Mouse (Mus musculus) neural tube, embryonic 12.5 days (tissue): Measurements from ENCODE around the gene Map6. TPM values are rescaled to one million over a fixed set of nuclear protein-coding genes. Genes with fewer than 3 reads are reported as not detected.
A peak's percentile ranks its signal among the peaks of the same experiment; 100 is the strongest.

ENCODE experiments used
- ATAC-seq: fragments of 200-750 bp; cut with Nextera tagmentation; 2 replicates; pipeline ENCODE4 v1.8.0; 2017; ENCODE audit warnings: low read depth, mild to moderate bottlenecking, moderate TSS enrichment, moderate library complexity; ENCODE audit not compliant: low FRiP score
- H3K27ac ChIP-seq: fragments of 300-500 bp; sonication (generic); 2 replicates; pipeline ENCODE4 v1.5.1; 2016
- H3K27me3 ChIP-seq: fragments of 300-500 bp; sonication (generic); replicated peaks from 2 replicates; pipeline ENCODE4 v1.6.1; 2016; ENCODE audit warnings: mild to moderate bottlenecking
- H3K36me3 ChIP-seq: fragments of 300-500 bp; sonication (generic); 2 replicates; pipeline ENCODE4 v1.6.1; 2016; ENCODE audit warnings: mild to moderate bottlenecking
- H3K4me1 ChIP-seq: fragments of 300-500 bp; sonication (generic); 2 replicates; pipeline ENCODE4 v1.6.1; 2016
- H3K4me2 ChIP-seq: fragments of 300-500 bp; sonication (generic); replicated peaks from 2 replicates; pipeline ENCODE4 v1.6.1; 2016; ENCODE audit warnings: mild to moderate bottlenecking
- H3K4me3 ChIP-seq: fragments of 300-500 bp; sonication (generic); 2 replicates; pipeline ENCODE4 v1.5.1; 2016
- H3K9ac ChIP-seq: fragments of 300-500 bp; sonication (generic); 2 replicates; pipeline ENCODE4 v1.6.1; 2016; ENCODE audit warnings: mild to moderate bottlenecking
- H3K9me3 ChIP-seq: fragments of 300-500 bp; sonication (generic); 2 replicates; pipeline ENCODE4 v1.6.1; 2016; ENCODE audit warnings: mild to moderate bottlenecking
- WGBS: fragments of 180-500 bp; shearing (Covaris S2); methylation state at CpG from one replicate; pipeline ENCODE4 v1.1.7; 2016; 5-methylcytosine and 5-hydroxymethylcytosine counted together
- polyA plus RNA-seq: library from polyadenylated mRNA; unstranded; fragments of >200 nt; fragmentation: Nextera tagmentation; extraction: Ambion mirVana; gene quantifications from 2 replicates; pipeline ENCODE4 v1.2.1, GENCODE M21; 2016

Gene Map6
- polyA plus RNA-seq, 1 experiment from 2014 or later = 96.9 TPM

GRCm38 (mm10) chr7:99268506-99268900 lies 1.3 kb downstream of the Map6 start:
- Histone ChIP-seq H3K9ac (peak overlapping the region; percentile 83), H3K4me1 (peaks cover 48% of the 10 kb centered on the region), H3K9me3 (no peaks in the 10 kb centered on the region), H3K27ac (peak overlapping the region; percentile 94), H3K36me3 (no peaks in the 10 kb centered on the region), H3K27me3 (peaks cover 13% of the 10 kb centered on the region; the same call in 1 of the 2 replicates), H3K4me2 (peak overlapping the region; percentile 93), H3K4me3 (peak overlapping the region; percentile 82)
- under 1% methylated on average over 29 of the region's 29 CpGs for WGBS
- peak; percentile 34 for ATAC-seq

GRCm38 (mm10) chr7:99268951-99269945 lies 2.0 kb downstream of the Map6 start:
- WGBS = 6% methylated on average over 42 of the region's 42 CpGs
- ATAC-seq = peak; percentile 5; the same call in 1 of the 2 replicates
- peak overlapping the region; percentile 93 for H3K4me2 ChIP-seq
- peak overlapping the region; percentile 83 for H3K9ac ChIP-seq
- H3K4me3 ChIP-seq = peak overlapping the region; percentile 82
- no peak overlapping the region for H3K27ac ChIP-seq
- H3K9me3 ChIP-seq = no peaks in the 10 kb centered on the region
- peaks cover 55% of the 10 kb centered on the region for H3K4me1 ChIP-seq
- H3K36me3 ChIP-seq = no peaks in the 10 kb centered on the region
- H3K27me3 ChIP-seq = peaks cover 13% of the 10 kb centered on the region; the same call in 1 of the 2 replicates

GRCm38 (mm10) chr7:99271630-99272029 lies 4.4 kb downstream of the Map6 start:
- peak overlapping the region; percentile 57 for H3K27ac ChIP-seq
- peak overlapping the region; percentile 82 for H3K4me3 ChIP-seq
- 60% methylated on average over 9 of the region's 9 CpGs for whole genome bisulfite sequencing
- H3K36me3 ChIP-seq = 0 out of 2 replicates have a peak, but pooled peaks cover 4% of the 10 kb centered on the region
- H3K4me1 ChIP-seq = peaks cover 56% of the 10 kb centered on the region
- H3K4me2 ChIP-seq = peak overlapping the region; percentile 93
- peaks cover 13% of the 10 kb centered on the region; the same call in 1 of the 2 replicates for H3K27me3 ChIP-seq
- ATAC-seq = no peak
- H3K9me3 ChIP-seq = no peaks in the 10 kb centered on the region
- H3K9ac ChIP-seq = peak overlapping the region; percentile 83

- no peak for ATAC-seq
- Histone ChIP-seq H3K4me2 (peak overlapping the region; percentile 0; the same call in 1 of the 2 replicates), H3K9ac (no peak overlapping the region), H3K27ac (no peak overlapping the region), H3K4me1 (peaks cover 45% of the 10 kb centered on the region), H3K36me3 (0 out of 2 replicates have a peak, but pooled peaks cover 7% of the 10 kb centered on the region), H3K4me3 (no peak overlapping the region), H3K9me3 (no peaks in the 10 kb centered on the region), H3K27me3 (0 out of 2 replicates have a peak, but pooled peaks cover 2% of the 10 kb centered on the region)
- 60% methylated on average over 6 of the region's 6 CpGs for WGBS
These were observed 7.9 kb downstream of the Map6 start for GRCm38 (mm10) chr7:99275131-99275530.

- H3K4me1 ChIP-seq = peaks cover 31% of the 10 kb centered on the region
These were observed 9.4 kb downstream of the Map6 start for GRCm38 (mm10) chr7:99276679-99277078.

GRCm38 (mm10) chr7:99278309-99278708 lies 11.1 kb downstream of the Map6 start:
- no peaks in the 10 kb centered on the region for H3K27me3 ChIP-seq
- peaks cover 20% of the 10 kb centered on the region for H3K4me1 ChIP-seq
- WGBS = 87% methylated on average over 8 of the region's 8 CpGs

More at GRCm38 (mm10) chr7:99276679-99277078, 9.4 kb downstream of the Map6 start:
- H3K27me3 ChIP-seq = no peaks in the 10 kb centered on the region
- no peaks in the 10 kb centered on the region for H3K9me3 ChIP-seq
- WGBS = 92% methylated on average over 1 of the region's 1 CpGs
- no peak overlapping the region for H3K4me3 ChIP-seq
- 0 out of 2 replicates have a peak, but pooled peaks cover 7% of the 10 kb centered on the region for H3K36me3 ChIP-seq
- H3K4me2 ChIP-seq = no peak overlapping the region
- no peak for ATAC-seq
- H3K27ac ChIP-seq = no peak overlapping the region
- H3K9ac ChIP-seq = no peak overlapping the region

GRCm38 (mm10) chr7:99279586-99279985 lies 12.3 kb downstream of the Map6 start:
- H3K4me1 ChIP-seq = peaks cover 9% of the 10 kb centered on the region; the same call in 1 of the 2 replicates
- ATAC-seq = no peak
- no peak overlapping the region for H3K9ac ChIP-seq
- 59% methylated on average over 8 of the region's 8 CpGs for WGBS
- no peaks in the 10 kb centered on the region for H3K27me3 ChIP-seq
- no peaks in the 10 kb centered on the region for H3K9me3 ChIP-seq
- H3K27ac ChIP-seq = no peak overlapping the region
- 0 out of 2 replicates have a peak, but pooled peaks cover 7% of the 10 kb centered on the region for H3K36me3 ChIP-seq
- no peak overlapping the region for H3K4me2 ChIP-seq
- H3K4me3 ChIP-seq = no peak overlapping the region

More at GRCm38 (mm10) chr7:99278309-99278708, 11.1 kb downstream of the Map6 start:
- H3K27ac ChIP-seq = no peak overlapping the region
- no peak for ATAC-seq
- no peak overlapping the region for H3K9ac ChIP-seq
- H3K36me3 ChIP-seq = 0 out of 2 replicates have a peak, but pooled peaks cover 7% of the 10 kb centered on the region
- no peak overlapping the region for H3K4me2 ChIP-seq
- no peak overlapping the region for H3K4me3 ChIP-seq
- H3K9me3 ChIP-seq = no peaks in the 10 kb centered on the region

- WGBS = 5% methylated on average over 3 of the region's 3 CpGs
- ATAC-seq = peak; percentile 98
- Histone ChIP-seq H3K9ac (no peak overlapping the region), H3K9me3 (0 out of 2 replicates have a peak, but pooled peaks cover 5% of the 10 kb centered on the region), H3K4me1 (peaks cover 31% of the 10 kb centered on the region), H3K27me3 (no peaks in the 10 kb centered on the region), H3K4me2 (0 out of 2 replicates have a peak overlapping the region, but pooled peaks have one; percentile 5), H3K36me3 (no peaks in the 10 kb centered on the region; the same call in 1 of the 2 replicates), H3K27ac (no peak overlapping the region), H3K4me3 (no peak overlapping the region)
These were observed 20.0 kb downstream of the Map6 start for GRCm38 (mm10) chr7:99287287-99287686.

- H3K27ac ChIP-seq = no peak overlapping the region
- no peaks in the 10 kb centered on the region for H3K27me3 ChIP-seq
- no peak for ATAC-seq
- WGBS = 75% methylated on average over 8 of the region's 8 CpGs
- H3K9me3 ChIP-seq = peaks cover 9% of the 10 kb centered on the region; the same call in 1 of the 2 replicates
- H3K9ac ChIP-seq = no peak overlapping the region
- peaks cover 15% of the 10 kb centered on the region for H3K36me3 ChIP-seq
- peaks cover 31% of the 10 kb centered on the region for H3K4me1 ChIP-seq
- no peak overlapping the region for H3K4me2 ChIP-seq
- H3K4me3 ChIP-seq = no peak overlapping the region
These were observed 22.8 kb downstream of the Map6 start for GRCm38 (mm10) chr7:99290008-99290407.

- Histone ChIP-seq H3K4me2 (no peak overlapping the region), H3K4me1 (peaks cover 31% of the 10 kb centered on the region), H3K4me3 (no peak overlapping the region), H3K9ac (no peak overlapping the region), H3K27ac (no peak overlapping the region), H3K9me3 (peaks cover 6% of the 10 kb centered on the region; the same call in 1 of the 2 replicates), H3K36me3 (peaks cover 15% of the 10 kb centered on the region), H3K27me3 (no peaks in the 10 kb centered on the region)
- 58% methylated on average over 6 of the region's 6 CpGs for WGBS
- ATAC-seq = no peak
These were observed 23.7 kb downstream of the Map6 start for GRCm38 (mm10) chr7:99290925-99291324.

- Histone ChIP-seq H3K27ac (no peak overlapping the region), H3K4me1 (peaks cover 13% of the 10 kb centered on the region; the same call in 1 of the 2 replicates), H3K4me2 (no peak overlapping the region), H3K36me3 (peaks cover 15% of the 10 kb centered on the region), H3K4me3 (no peak overlapping the region), H3K27me3 (no peaks in the 10 kb centered on the region), H3K9me3 (peaks cover 4% of the 10 kb centered on the region; the same call in 1 of the 2 replicates), H3K9ac (no peak overlapping the region)
- 90% methylated on average over 2 of the region's 2 CpGs for WGBS
- ATAC-seq = no peak
These were observed 27.0 kb downstream of the Map6 start for GRCm38 (mm10) chr7:99294198-99294780.
